Mouse (Mus musculus): ENCODE measurements around the gene Asap3.
A peak's percentile ranks its signal among the peaks of the same experiment; 100 is the strongest.

Asap3 gene

GRCm38 (mm10) chr4:136256696-136257095 is 50.5 kb downstream of the Asap3 start:
- DNase-seq (ENCODE audit: low read depth, low spot score), result no peak

GRCm38 (mm10) chr4:136259916-136260315 is 53.8 kb downstream of the Asap3 start:
- DNase-seq (ENCODE audit: low read depth, low spot score), result no peak

GRCm38 (mm10) chr4:136260491-136261180 is 54.5 kb downstream of the Asap3 start:
- peak; percentile 64 for DNase-seq (ENCODE audit: low read depth, low spot score)

DNA sequence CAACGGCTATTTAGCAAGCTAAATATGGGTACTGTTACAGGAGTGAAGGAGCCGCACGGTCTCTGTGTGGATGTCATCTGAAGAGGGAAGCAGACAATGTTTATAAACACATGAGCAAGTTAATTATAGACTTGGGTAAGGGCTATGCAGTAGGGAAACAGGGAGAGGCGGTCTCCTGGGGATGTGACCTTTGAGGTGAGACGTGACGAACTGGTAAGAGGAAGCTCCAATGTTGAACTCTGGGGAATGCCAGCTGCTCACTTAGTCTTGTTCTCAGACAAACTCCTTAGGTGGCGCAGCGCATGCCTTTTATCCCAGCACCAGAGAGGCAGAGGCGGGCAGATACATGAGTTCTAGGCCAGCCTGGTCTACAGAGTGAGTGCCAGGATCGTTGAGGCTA is 55.7 kb downstream of the Asap3 start:
- no peak for DNase-seq (ENCODE audit: low read depth, low spot score)

DNA sequence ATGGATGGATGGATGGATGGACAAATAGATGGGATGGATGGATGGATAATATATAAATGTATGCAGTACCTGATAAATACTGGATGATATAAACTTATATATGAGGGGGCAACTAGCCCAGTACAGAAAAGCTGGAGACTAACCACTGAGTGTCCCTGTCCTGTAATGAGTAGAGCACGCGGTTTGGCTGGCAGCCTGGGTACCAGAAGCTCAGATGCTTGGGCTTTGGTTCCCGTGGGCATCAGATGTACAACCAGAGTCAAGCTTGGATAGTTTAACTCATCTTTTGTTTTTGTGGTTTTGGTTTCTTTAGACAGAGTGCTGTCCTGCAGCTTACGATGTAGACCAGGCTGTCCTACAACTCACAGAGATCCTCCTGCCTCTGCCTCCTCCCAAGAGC is 57.4 kb downstream of the Asap3 start:
- no peak for DNase-seq (ENCODE audit: low read depth, low spot score)

DNA sequence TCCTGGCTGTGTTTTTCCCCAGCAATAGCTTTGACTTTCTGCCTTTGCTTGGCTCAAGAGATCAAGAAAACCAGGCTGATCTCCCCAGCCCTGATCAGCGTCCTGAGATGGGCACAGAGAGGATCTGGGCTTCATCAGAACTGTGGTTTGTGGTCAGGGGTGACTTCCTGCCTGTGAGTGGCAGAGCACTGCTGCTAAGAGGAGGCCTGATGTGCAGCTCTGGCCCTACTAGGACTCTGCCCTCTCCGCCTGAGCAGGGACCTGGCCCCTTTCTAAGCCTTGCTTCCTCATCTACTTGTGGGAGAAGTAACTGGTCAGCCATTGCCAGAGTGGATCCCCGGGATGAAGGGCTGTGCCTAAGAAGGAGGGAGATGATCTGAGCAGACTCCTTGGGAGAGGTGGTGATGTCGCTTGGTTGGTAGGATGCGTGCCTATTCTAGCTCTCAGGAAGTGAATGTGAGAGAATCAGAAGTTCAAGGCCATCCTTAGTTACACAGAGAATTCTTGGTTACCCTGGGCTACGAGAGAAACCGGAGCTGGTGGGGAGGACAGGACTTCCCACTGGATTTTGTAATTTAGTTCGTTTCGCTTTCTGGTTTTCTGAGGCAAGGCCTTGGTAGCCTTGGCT is 60.7 kb downstream of the Asap3 start:
- no peak for DNase-seq (ENCODE audit: low read depth, low spot score)

DNA sequence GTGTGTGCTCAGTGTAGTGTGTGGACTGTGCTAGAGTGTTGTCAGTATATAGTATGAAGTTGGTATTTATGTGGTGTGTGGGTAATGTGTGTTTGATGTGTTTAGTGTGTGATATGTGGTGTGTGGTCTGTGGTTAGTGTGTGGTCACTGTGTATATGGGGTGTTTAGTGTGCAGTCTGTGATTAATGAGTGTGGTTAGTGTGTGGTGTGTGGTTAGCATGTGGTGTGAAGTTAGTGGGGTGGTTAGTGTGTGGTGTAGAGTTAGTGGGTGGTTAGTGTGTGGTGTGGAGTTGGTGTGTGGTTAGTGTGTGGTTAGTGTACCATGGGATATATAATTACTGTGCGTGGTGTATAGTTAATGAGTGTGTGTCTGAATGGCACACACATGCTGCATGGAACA is 62.7 kb downstream of the Asap3 start:
- DNase-seq (ENCODE audit: low read depth, low spot score), result no peak

DNA sequence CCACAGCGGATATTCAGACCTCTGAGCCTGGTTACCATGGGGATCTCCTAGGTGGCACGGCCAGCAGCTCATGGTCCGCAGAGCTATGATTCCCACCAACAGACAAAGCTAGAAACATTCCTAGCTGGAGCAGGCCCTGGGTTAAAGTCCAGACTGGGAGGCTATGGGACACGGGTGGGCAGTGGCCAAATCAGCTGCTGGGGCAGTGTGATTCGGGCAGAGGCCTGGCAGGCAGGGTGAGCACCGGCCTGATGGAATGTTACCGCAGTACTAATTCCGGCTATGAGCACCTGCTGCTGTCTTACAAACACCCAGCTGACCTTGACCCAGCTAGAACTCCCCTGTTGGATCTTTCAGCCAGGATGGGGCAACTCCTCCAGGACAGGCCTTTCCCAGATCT is 64.5 kb downstream of the Asap3 start:
- DNase-seq (ENCODE audit: low read depth, low spot score), result no peak

- DNase-seq (ENCODE audit: low read depth, low spot score), result no peak
Measured at GRCm38 (mm10) chr4:136281097-136281496, 74.9 kb downstream of the Asap3 start.

- no peak for DNase-seq (ENCODE audit: low read depth, low spot score)
Measured at GRCm38 (mm10) chr4:136281611-136282010, 75.4 kb downstream of the Asap3 start.

GRCm38 (mm10) chr4:136282621-136283480 is 76.7 kb downstream of the Asap3 start:
- no peak for DNase-seq (ENCODE audit: low read depth, low spot score)

GRCm38 (mm10) chr4:136283783-136284182 is 77.6 kb downstream of the Asap3 start:
- no peak for DNase-seq (ENCODE audit: low read depth, low spot score)

DNA sequence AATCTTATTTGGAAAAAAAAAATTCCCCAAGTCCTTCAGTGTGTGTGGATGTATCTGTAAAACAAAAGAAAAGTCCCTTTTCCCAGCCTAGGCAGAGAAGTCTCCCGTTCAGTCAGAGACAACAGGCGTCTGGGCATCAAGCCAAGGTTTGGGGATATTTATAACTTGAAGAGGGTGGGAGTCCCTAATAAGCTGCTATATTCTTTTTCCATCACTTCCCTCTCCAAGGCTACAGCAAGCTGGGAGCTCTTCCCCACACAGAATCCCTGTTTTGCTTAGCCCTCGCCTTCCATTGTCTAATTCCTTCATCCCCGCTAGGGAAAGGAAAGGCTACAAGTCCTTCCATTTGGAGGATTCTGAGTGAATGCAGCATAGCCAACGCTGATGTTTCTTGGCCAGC is 78.3 kb downstream of the Asap3 start, which contains the start of gene Zfp46:
Gene Zfp46, plus strand, starts transcription at position 229 of the 400 bp plus-strand sequence.
- peak; percentile 15 for DNase-seq (ENCODE audit: low read depth, low spot score)

GRCm38 (mm10) chr4:136284891-136285290 is 78.7 kb downstream of the Asap3 start:
- no peak for DNase-seq (ENCODE audit: low read depth, low spot score)

DNA sequence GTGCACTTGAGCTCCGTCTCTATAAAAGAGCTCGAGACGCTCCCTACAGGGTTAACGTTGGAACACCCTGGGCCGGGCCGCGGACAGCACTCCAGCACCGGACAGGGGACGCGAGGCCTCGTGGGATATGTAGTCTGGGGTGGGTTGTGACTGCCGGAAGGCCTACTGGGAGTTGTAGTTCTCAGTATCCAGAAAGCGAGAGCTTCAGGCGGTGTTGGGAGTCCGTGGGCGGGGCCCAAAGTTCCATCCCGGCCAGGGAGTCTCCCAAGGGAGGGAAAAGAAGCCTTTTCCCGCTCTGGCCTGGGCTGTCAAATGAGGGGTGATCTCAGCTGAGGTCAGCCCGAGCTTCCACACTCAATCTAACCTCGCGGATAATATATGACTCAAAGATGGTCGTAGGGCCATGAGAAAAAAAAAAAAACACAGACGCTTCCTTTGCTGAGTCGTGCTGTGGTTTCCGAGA is 79.2 kb downstream of the Asap3 start:
- peak; percentile 86 for DNase-seq (ENCODE audit: low read depth, low spot score)

- DNase-seq (ENCODE audit: low read depth, low spot score), result peak; percentile 89
Measured at GRCm38 (mm10) chr4:136285811-136286371, 79.7 kb downstream of the Asap3 start.

DNA sequence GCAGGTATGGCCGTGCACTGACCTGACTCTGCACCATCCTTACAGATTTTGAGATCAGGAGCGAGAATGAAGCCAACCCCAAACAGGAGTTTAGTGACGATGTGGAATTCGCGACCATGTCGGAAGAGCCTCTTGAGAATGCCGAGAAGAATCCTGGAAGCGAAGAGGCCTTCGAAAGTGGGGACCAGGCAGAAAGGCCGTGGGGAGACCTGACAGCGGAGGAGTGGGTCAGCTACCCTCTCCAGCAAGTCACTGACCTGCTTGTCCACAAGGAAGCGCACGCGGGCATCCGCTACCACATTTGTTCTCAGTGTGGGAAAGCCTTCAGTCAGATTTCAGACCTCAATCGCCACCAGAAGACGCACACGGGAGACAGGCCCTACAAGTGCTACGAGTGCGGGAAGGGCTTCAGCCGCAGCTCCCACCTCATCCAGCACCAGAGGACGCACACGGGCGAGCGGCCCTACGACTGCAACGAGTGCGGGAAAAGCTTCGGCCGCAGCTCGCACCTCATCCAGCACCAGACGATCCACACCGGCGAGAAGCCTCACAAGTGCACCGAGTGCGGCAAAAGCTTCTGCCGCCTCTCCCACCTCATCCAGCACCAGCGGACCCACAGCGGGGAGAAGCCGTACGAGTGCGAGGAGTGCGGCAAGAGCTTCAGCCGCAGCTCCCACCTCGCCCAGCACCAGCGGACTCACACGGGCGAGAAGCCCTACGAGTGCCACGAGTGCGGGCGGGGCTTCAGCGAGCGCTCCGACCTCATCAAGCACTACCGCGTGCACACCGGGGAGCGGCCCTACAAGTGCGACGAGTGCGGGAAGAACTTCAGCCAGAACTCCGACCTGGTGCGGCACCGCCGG is 84.0 kb downstream of the Asap3 start:
- no peak for DNase-seq (ENCODE audit: low read depth, low spot score)

DNA sequence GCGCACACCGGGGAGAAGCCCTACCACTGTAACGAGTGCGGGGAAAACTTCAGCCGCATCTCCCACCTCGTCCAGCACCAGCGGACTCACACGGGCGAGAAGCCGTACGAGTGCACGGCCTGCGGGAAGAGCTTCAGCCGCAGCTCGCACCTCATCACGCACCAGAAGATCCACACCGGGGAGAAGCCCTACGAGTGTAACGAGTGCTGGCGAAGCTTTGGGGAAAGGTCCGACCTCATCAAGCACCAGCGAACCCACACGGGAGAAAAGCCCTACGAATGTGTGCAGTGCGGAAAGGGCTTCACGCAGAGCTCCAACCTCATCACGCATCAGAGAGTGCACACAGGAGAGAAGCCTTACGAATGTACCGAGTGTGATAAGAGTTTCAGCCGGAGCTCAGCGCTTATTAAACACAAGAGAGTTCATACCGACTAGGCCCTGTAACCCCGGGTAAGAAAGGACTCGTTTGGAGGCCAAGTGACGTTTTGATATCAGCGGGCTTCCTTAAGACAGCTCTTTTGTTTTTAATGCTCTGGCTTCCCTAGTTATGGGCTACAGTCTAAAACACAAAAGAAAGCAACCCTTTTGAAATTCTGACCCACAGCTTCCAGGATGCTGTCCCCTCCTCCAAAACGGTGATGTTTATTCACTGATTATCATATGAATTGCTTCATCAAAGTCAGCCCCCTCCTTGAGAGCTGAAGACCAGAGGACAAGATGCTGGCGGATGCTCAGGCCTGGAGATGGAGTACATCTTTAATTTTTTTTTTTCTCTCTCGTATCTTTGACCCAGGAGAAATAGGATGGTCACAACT is 84.8 kb downstream of the Asap3 start:
- DNase-seq (ENCODE audit: low read depth, low spot score), result no peak

DNA sequence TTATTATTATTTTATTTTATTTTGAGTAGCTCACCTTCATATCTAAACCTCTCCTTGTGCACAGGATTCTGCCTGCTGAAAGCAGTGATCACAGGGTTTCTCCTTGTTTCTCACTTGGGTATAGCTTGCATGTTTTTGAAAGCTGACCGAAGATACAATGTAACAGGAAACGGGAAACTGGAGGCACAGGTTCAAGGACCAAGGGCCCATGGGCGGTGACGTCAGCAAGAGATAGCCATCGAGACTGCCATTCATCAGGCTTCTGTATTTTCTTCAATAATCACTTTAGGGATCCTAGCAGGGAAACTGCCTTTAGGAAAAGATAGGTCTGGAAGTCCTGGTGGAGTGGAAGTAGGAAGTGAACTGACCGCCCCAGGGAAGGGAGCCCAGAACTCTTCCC is 85.5 kb downstream of the Asap3 start:
- no peak for DNase-seq (ENCODE audit: low read depth, low spot score)
